Mouse (Mus musculus): ENCODE results near the gene Cenpm.

GRCm38 (mm10) chr15:82210801-82211200 lies 33.7 kb downstream of the Cenpm start:
- TF ChIP-seq GATA1 (IDR thresholded peaks at IDR 0.05; ENCODE audit: borderline replicate concordance, low read length): no peak
- TF ChIP-seq FLI1 (IDR thresholded peaks at IDR 0.05; ENCODE audit: low read length): no peak
